Mouse (Mus musculus) heart, postnatal 25 days (tissue): Measurements from ENCODE around the gene Rasgrp1. TPM values are rescaled to one million over a fixed set of nuclear protein-coding genes. Genes with fewer than 3 reads are reported as not detected.

Source experiments
- DNase-seq: peaks from one replicate; pipeline ENCODE4 v3.0.0; 2022; ENCODE audit warnings: low spot score
- intact Hi-C: fragments of 180-260 bp; cut with DNase I; formaldehyde crosslinking; loops from one replicate; pipeline ENCODE4 v1.15.1; 2025
- total RNA-seq, 2 experiments: library from RNA; stranded (reverse); gene quantifications; 2 replicates each; pipeline ENCODE4 v1.2.3; 2021

The Rasgrp1 gene
- under 1 TPM; 0.26 to 0.56 TPM for total RNA-seq

DNA sequence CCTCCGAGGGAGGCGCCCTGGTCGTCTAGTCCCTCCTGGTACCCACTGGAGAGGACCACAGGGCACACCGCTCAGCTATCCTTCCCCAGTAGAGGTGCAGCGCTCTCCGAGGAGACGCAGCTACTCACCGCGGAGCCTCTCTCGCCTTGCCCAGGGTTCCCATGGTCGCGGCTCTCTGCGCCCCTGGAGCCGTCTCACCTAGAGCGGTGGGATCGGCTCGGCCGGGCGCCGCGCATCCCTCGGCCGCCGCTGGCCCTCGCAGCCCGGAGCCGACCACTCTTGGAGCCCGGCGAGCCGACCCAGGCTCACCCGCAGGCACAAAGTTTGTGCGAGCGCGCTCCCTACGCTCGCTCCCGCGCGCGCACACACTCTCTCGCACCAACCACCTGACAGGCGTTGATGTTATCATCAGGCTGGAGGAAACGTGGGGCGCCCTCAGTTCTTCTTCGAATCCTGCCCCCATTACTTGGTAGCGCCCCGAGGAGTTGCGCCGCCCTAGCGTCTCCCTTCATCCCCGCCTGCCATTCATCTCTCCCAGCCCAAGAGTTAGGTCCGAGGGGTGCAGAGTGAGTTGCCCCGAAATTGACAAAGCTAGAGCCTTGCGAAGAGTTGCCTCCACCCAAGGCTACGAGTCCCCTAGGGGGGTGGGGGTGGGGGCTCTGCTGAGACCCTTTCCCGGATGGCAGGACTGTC lies at the start of gene Rasgrp1:
Rasgrp1 (minus strand) TSS at position 455 of the 693 bp plus-strand sequence.
- no peak for DNase-seq
- intact Hi-C loops: loop anchor here (5.0 kb wide), 1 partner anchor 70 kb away; no protein-coding TSS in a partner anchor

DNA sequence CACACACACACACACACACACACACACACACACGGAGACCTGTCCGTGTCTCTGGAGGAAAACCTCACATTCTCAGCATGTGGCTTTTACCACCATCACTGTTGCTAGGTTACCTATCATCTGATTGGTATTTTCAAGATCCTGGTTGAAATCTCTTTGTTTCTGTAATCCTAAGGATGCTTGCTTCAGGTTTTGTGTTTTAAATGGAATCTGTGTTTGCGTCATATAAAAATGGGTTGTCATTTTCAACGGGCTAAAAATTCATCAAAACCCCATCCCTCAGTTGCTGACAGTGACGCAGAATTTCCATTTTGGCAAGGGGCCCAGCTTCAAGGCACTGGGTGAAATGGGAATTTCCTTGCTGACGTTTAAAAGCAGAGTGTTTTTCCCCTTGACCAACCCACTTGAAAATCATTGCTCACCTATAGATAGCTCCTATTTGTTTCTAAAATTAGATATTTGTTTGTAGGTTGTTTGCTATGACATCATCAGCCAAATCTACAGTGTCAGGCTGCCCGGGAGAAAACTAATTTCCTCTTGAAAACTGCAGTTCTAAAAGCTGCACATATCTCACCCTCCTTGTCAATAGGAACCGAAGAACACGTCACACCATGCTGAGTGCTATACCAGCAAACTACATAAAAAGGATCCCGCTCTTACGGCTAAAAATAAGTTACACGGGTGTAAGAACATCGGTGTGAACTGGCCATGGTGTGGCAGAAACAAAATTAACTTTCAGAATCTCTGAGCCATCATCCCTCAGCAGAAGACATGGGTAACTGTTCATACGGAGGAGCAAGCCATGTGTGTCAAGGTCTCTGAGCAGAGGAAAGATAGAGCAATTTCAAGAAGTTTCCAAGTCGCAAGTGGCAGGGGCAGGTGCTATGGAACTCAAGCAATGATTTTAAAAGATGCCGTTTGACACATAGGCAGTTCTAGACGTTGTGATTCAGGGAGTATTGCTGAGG lies 47.4 kb upstream of the Rasgrp1 start:
- no peak for DNase-seq
- intact Hi-C loops: no loop called here

DNA sequence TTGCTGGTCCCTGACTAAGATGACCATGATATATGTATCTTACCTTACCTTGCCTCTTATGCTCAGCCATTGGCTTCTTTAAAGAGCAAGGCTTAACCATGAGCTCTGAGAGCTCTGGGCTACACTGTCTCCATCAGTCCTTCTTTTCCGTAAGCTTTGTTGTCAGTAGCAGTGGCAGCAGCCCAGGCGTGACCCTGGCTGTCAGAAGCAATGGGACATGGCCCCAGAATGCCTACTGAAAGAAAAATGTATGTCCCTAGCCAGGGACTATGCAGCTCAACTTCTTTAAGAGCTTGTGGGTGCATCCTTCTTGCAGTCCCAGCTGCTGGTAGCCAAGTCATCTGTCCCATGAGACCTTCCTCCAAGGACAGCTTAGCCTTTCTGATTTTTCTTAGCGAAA lies 46.7 kb upstream of the Rasgrp1 start:
- intact Hi-C loops: no loop called here
- no peak for DNase-seq

DNA sequence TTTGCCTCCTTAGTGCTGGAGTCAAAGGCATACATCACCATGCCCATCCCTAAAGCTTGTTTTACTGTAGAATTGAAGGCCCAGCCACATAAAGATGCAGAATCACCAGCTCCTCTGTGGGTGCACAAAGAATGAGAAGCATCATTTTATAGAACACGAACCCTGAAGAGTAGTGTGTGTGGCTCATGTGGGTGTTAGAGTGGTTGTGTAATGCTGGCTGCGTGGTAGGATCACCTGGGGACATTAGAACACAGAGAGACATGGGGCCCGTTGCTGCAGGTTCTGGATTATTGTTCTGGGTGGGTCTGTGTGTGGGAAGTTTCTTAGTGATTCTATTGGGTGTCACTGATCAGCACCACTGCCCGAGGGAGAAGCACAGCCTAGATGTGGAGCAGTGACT lies 45.3 kb upstream of the Rasgrp1 start:
- no peak for DNase-seq
- intact Hi-C loops: no loop called here

DNA sequence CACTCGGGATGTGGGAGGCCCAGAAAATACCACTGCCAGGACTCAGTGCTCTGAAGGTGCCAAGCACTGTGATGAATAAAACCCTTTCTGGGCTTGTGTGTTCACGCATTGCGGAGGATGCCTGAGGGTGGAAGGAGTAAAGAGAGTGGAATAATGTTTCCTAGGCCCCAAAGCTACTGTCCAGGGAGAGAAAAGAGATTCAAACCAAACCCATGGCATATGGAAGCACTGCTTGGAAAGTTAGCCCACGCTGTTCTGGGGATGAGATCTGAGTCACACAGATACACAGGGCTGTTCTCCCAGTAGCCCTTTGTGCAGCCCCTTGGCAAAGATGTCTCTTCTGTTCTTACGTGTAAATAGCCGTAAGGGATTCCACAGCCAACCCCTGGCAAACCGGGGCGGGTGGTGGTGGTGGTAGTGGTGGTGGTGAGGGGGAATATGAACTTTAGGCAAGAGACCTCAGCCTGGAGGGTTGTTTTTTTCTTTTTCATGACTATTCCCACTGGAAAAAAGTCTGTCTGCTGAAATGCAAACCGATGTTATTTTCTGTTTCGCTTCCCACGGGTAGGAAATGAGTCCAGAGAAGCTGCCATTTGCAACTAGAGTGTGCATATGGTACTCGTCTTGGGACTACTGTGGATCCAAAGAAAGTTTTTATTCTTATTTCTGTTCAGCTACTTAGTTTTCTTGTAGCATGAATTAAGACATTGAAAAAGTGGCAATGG lies 44.3 kb upstream of the Rasgrp1 start:
- intact Hi-C loops: no loop called here
- DNase-seq: no peak

DNA sequence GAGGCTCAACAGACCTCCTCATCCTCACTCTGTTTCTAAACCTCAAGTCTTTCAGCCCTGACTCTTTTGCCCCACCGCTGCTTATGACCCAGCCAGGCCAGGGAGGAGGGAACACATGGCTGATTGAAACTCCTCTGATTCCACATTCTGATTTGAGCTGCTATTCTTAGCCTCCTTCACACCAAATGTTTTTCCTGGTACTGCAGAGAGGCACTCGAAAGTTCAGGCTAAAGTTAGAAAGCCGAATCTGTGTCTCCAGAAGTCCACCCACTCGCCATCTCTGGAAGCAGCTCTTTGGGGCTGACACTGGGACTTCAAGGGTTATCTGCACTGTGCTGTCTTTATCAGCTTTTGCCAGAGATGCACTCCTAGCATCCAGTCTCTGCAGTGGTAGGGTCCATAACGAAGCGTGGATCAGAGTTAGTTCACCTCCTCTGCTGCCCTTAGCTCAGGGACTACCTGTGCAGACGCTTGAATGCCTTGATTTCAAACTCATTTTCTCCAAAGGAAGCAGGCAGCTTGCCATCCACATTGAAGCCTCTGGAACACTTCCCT lies 43.3 kb upstream of the Rasgrp1 start:
- intact Hi-C loops: no loop called here
- DNase-seq: no peak

DNA sequence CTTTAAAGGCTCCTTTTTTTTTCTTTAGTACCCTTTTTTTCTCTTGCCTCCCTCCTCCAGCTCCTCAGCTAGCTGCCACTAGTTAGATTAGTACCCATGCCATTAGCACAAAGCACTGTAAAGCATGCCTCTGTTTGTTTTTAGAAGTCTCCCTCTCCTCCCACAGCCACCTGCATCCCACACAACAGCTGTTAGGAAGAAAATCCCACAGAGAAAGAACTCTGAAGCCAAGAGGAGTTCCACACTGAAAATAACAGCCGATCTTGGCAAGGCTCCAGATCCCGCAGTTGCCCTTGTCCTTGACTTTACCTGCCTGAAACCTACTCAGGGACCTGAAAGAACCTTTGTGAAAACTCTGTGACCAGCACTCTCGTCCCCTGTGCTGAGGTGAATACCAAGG lies 38.5 kb upstream of the Rasgrp1 start:
- no peak for DNase-seq

DNA sequence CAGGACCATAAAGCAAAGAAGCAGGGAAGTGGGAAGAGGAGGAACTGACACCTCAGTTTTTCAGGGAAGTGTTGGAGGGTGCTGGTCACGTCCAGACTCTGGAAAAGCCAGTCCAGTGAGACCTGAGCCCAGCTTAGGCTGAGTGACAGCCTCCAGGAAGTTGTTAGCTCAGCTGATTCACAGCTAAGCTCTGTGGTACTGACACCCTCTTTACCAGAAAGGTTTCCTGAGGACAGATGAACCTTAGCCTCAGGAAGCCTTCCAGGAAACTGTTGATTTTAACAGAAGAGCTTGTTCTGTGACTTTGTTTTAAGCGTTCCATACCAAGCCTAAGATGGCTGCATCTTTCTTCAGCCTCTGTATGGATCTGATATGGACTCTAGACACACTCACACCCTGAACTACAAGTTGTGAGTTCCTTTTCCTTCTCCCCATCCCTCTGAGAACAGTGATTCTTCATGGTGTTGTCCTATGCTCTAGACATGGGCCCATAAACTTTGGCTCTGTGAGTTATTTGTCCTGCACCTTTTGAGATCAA lies 31.6 kb upstream of the Rasgrp1 start:
- DNase-seq: no peak
- intact Hi-C loops: no loop called here

More for the DNA sequence above, 38.5 kb upstream of the Rasgrp1 start:
- intact Hi-C loops: no loop called here

DNA sequence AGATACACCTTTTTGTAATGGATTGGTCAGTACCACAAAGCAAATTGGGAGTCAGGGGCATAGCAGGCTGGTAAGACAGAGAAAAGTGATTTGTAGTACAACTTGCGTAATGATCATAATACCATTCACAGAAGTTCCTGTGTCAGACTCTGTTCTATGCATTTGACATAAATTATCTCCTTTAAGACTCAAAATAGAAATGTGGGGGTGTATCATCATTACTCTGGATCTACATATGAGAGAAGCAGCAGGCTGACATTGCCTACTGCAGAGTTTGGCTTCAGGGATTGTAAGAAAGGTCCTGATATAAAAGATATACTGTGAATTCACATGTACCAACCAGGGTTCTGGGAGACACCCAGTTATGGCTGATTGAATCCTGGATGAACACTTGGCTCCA lies 28.9 kb upstream of the Rasgrp1 start:
- DNase-seq: no peak
- intact Hi-C loops: no loop called here

DNA sequence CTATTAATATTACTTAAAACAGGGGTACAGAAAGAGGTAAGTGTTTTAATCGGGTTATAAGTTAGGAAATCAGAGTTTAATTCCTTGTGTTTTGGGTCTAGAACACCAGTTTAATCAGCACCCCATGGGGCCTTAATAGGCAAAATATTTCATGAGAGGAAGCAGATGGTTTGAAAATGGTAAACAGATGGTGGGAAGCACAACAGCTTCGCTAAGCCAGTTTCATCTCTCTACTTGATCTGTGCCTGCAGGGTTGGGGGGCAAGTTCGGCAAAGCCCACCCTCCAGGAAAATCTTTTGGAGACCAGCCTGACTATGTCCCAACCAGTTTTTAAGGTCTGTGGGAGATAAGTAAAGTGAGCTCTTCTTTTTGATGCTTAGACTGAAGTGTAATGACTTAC lies 23.7 kb upstream of the Rasgrp1 start:
- no peak for DNase-seq
- intact Hi-C loops: no loop called here

DNA sequence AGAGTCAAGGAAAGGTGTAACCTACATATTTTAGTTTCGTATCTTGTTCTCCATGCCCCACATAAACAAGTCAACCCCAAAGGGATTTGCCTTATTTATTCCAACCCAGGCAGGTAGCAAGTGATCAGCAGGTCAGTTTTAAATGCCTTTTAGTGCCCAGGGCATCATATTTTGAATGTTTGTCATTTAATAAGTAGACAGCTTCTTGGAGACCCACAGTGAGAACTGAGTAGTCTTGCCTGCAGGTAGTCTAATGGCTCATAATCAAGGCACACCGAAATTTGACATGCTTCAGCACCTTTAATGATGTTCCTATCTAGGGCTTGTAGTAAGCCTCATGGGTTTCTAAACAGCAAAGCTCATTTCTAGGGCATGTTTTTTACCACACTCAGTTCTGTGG lies 21.3 kb upstream of the Rasgrp1 start:
- DNase-seq: no peak
- intact Hi-C loops: no loop called here

DNA sequence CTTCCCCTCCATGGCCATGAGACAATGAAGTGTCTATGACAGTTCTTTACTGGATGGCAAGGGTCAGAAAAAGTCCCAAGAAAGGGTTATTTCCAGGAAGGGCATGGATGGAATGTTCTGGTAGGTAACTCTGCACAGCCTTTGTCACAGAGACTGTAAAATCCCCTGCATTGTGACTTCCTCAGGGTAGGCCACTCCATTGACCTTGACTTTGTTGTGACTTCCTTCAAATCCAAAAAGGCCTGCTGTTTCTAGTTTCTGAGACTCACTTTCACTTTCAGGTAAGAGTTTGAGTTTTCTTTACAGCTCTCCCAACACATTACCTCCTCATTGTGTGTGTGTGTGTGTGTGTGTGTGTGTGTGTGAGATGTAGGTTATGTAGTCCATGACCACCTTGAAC lies 15.1 kb upstream of the Rasgrp1 start:
- intact Hi-C loops: no loop called here
- DNase-seq: no peak

DNA sequence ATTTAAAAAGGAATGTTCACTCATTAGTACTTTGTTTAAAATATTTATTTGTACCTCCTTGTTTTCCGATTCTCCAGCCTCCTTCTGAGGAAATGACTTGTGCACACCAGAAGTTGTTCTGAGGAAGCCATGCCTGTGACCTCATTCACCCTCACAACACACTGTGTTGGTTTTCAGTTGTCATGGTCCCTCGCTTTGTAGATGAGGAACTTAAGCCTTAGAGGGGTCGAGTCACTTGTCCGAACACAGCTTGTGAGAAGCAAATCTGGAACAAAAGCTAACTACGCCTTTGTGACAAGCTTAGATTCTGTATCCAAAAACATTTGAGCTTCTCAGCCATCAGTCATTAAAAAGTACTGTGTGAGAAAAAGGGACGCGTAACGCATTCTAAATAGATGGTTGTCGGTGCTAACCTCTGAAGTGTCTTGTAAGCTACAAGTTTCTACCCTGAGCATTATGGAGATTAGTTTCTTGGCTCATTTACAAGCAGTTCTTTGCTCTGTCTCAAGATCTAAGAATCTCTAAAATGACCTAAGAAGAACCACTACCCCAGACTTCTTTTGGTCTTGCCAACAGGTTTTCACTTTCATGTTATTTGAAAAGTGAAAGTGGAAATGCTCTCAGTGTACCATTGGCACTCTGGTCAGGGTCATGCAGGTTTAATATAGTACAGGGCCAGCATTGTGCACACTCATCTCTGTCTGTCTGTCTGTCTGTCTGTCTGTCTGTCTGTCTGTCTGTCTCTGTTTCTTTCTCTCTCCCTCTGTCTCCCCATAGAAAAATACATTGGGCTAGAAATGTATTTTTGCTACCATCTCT lies 9.7 kb upstream of the Rasgrp1 start:
- DNase-seq: no peak
- intact Hi-C loops: no loop called here

DNA sequence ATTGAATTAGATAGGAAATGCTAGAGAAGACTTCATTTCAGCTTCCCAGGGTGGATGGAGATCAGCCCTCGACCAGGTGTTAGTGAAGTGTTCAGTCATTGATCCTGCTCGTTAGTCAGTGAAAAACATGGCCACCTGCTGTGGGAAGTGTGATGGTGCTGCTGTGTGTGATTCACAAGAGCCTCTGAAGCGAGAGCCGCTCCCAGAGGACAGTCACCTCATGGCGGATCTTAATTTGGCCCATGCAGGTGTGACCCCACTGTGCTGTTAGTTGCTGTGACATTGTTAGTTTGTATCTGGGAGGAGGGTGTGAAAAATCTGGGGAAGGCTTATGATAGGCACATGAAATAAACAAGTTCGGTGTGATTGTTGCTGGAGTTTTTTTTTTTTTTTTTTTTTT lies 7.3 kb upstream of the Rasgrp1 start:
- no peak for DNase-seq
- intact Hi-C loops: no loop called here

DNA sequence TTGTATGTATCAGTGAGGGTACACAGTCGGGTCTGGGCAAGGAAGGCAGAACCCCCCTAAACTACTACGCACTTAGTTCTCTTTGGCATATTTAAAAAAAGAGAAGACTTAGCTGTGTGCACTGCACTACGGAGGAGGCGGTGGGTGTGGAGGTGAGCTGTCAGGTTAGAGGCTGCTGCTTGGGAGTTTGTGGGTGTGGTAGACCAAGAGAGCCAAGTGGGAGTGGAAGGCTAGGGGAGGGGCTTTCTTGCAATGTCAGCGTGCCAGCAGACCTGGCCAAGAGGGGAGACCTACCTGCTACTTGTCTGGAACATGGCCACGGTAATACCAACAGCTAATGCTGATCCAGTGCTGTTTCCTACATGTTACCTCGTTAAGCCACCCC lies 431 bp upstream of the Rasgrp1 start:
- no peak for DNase-seq
- intact Hi-C loops: loop anchor here (5.0 kb wide), 1 partner anchor 69 kb away; no protein-coding TSS in a partner anchor

DNA sequence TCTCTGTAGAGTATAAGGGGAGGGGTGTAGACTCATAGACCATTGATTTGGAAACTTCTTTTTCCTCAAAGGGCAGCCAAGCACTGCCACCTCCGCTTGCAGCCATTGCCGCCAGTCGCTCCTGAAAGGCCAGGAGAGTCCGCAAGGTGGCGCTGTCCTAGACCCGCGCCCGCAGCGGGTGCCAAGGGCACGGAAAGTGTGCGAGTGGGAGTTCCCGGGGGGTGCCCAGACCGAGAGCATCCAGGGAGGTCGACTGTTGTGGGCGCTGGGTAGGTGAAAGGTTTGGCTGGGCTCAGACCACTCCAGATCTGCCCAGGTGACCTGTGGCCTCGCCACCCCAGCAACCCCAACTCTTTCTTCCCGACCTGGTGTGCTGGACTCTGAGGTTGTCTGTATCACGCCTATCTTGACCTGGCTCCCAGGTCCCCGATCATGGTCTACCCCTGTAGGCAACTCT lies 683 bp downstream of the Rasgrp1 start:
- no peak for DNase-seq
- intact Hi-C loops: loop anchor here (5.0 kb wide), 1 partner anchor 70 kb away; no protein-coding TSS in a partner anchor

DNA sequence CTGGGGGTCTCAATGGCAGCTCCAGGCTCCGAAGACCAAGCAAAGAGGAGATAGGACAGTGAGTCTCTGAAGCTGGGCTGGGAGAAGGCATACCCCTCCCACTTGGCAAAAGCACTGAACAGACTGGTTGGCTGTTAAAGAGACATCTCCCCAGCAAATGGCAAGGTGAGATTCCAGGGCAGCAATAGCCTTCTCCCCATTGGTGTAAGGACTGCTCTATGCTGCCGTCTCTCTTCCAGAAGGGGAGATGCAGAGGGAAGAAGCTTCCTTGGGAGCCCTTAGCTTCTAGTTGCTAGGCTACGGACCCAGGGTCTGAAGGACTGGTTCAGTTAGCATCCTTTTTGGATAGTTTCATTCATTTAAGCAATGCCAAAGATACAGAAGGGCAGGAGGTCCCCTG lies 4.3 kb downstream of the Rasgrp1 start:
- intact Hi-C loops: no loop called here
- DNase-seq: no peak

DNA sequence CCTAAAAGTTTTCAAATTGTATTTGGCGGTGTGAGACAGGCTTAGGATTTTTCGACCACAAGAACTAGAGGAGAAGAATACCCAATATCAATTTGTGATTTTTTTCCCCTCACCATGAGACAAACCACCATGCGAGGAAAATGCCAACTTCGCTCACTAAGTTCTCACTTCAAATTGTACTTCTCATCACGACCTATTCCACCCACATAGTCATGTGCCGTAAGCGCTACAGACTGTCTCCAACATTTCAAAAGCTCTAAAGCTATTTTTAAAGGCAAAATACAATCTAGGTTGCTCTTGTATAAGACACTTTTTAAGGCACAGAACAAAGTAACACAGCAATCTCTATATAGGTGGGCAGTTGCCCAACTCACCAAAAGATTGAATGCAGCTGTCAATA lies 4.9 kb downstream of the Rasgrp1 start:
- no peak for DNase-seq
- intact Hi-C loops: no loop called here
